Mouse (Mus musculus) liver (tissue): ENCODE measurements around the gene Lrp3.

Experiments used
- DNase-seq: peaks from one replicate; pipeline ENCODE4 v3.0.0-alpha.2; 2020; ENCODE audit warnings: mixed read lengths

Lrp3 gene

DNA sequence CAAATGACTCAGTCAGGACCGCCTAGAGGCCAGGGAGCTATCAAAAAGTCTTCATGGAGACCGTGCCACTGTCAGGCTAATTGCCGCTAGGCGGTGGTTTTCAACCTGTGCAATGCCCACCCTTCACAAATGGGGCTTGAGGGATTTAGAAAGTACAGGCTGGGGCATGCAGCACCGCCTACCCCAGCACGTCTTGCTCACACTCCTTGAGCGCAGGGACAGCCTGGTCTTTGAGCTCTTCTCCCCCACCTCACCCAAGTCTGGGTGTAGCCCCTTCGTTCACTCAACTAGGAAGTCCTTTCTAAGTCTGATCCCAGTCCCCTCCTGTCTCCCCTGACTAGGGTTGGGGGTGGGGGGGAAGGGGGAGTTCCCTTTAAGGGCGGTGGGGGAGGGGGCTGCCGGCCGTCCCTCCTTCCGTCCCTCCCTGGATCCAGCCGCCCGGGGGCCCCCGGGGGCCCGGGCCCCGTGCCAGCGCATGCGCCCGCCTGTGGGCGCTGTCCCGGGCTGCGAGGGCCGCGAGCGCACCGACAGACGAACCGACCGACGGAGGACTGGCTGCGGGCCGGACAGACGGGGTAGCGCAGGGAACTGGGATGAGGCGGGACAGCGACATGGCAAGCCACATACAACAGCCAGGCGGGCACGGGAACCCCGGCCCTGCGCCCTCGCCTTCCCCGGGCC is 29.3 kb downstream of the Lrp3 start, which contains the start of gene Slc7a10:
Slc7a10 (plus strand) TSS at position 497 of the 681 bp plus-strand sequence.
- no peak for DNase-seq

DNA sequence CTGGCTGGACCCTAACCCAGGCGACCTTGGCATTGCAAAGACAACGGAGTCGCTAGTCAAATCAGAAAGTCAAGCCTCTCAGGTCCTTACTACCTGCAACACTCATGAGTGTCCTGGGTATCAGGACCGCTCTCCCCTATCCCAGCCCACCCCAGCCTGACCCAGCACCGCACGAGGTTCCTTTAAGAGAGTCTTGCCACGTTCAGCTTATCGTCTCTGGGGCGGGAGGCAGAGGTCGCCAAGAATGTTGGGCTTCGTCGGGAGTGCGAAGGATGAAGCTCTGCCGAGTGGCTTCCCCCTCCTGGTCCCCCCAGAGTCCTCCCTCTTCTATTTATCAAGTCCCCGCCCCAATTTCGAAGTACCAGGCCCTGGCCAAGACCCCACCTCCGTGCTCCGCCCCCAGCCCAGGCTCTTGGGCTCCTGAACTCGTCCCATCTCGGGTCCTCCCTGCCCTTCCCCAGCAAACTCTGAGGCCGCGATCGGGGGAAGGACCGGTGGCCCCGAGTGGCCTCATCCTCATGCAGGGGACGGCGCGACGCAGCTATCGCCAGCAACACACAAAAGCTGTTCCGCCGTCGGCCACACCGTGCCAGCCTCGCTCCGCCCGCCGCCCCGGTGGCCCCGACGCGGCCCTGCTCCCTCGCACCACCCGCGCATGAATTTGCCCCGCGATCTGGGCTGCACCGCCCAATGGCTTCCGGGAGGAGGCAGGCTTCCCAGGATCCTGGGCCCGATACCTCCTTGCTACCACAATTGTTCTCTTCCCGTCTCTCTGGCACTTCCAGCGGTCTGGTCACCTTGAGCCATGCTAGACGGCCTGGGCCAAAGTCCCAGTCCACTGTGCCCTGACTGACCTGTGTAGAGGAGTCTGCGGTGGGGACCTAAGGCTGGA is 30.2 kb downstream of the Lrp3 start:
- DNase-seq, result no peak

DNA sequence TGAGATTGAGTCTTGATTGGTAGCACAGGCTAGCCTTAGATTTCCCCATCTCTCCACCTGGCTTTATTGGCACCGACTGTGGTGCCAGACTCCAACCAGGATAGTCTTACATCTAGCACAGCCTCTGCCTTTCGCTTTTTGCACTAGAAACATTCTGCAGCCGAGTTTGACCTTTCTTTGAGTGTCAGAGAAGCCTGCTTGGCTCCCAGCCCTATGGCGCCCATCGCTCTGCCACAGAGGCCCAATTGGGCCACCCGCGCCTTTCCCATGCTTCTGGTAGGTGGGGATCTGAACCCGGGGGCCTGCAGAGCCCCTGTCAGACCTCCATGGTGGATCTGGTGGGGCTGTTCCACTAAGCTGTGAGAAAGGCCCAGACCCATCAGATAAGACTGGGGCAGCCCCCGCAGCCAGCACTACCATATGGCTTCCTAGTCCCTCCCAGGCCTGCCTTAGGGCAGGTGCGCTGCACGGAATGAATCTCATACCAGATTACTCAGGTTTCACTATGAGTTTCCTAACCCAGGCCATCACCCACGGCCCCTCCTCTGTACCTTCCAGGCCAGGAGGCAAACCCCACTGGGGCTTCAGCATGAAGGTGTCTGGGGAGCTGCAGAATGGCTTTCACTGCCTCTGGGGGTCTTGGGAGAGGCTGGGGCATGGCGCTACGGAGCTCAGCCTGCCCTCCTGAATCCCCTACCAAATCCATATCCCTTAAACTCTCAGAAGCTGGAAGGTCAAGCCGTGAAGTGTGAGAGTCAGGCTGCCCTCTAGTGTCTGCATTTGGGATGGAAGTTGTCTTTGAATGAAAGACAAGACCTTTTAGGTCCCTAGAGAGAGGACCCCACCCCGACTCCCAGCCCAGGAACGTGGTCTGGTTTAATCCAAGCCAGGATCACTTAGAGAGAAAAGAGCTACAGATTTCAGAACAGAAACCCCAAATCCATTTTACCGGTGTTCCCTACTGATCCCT is 38.6 kb downstream of the Lrp3 start:
- DNase-seq, result peak; percentile 25

DNA sequence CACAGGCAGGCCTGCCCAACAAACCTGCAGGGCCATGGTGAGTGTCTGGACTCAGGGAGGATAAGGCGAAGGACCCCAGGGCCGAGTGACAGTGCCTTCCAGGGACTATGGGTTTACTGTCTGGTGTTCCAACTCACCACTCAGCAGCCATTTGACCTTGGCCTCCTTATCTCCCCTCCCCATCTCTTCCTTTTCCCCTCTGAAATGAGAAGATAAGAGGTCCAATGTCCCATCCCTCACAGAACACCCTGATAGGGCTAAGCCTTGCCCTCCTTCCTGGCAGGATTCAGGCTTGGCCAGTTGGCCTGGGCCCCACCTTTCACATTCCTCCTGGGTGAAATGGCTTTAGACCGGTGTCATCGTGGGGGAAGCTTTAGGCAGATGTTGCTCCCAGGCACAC is 39.8 kb downstream of the Lrp3 start:
- DNase-seq, result no peak

DNA sequence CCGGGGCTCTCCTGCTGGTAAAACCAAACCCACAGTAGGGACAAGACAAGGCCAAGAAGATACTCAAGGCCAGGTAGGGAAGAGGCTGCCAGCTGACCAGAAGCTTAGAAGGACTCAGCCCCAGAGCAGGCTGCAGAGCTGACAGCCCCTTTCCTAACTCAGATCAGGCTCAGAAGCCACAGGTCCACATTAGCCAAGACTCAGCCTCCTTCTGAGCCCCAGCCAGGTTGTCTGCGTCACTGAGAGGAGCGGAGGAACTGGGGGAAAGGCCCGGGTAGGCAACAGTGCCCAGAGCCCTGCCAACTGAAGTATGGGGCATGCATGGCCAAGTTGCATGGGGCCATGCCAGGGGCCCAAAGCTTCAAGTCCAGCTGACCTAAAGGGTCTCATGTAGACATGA is 42.8 kb downstream of the Lrp3 start:
- no peak for DNase-seq

DNA sequence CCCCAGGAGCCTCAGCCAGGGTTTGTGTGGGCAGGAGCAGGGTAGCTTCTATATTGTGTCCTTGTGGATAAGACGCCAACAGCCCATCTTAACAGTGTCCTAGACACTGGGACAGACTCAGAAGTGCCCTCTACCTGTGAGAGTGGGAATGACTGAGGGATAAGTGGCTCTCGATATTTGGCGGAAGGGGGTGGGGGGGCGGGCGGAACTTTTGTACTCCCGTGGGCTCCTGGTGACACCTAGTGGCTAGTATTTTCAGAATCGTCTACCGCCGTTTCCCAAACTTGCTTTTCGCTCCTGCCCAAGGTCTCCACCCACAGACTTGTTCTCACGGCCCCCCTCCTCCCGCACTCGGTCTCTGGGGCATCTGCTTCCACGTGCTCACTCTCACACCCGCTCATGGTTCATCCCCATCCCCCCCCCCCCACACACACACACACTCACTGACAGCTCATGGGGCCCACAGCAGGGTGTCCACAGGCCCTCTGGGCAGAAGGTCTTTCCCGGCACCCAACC is 43.4 kb downstream of the Lrp3 start:
- peak; percentile 72 for DNase-seq

DNA sequence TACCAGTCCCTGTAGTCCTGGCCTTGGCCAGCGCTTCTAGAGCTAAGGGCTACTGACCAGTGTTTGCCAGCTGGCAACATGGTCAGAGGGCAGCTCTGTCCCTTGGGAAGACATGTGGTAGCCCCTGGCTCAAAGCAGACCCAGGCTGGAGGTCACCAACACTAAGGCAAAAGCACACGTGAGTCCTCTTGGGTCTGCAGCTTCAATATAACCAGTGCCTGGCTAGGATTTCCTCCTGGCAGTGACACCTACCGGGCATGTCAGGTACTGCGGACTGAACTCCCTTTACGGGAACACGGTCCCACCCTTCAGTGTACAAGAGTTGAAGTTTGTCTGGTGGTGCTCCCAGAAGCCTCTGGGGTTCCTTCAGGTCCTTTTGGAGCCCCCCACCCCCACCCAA is 46.0 kb downstream of the Lrp3 start:
- peak; percentile 81 for DNase-seq

DNA sequence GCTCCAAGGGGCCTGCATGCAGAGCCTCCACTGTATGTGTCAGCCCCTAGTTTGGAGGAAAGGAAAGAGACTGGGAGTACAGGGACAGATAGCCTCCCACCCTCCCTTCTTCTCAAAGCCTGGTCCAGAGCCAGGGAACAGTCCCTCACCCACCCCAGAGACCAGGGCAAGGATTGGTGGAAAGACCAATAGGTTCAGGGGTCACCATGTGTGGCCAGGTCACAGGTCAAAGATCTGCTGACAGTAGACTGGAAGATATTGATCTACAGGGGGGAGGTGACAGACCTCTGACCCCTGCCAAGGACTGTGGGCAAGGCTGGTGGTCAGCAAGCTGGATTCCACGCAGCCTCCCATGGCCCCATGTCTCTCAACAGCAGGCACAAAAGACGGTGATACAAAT is 47.4 kb downstream of the Lrp3 start:
- peak; percentile 51 for DNase-seq

DNA sequence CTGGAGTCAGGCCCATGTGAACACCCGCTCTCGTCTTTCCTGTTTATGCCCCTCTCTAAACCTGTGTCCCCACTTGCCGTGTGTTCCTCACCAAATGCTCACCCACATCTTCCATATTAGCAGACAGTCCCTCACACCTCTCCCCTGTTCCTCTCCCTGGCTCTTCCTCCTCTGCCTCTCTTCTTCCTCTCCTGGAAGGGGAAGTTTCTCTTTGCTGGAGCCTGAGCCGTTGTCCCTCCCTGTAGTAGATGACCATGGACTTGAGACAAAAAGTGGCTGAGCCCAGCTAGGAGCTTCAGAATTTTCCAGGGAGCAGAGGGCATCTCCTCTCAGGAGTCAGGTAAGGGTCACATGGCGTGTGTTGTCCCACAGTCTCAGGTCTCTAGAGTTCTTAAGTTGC is 48.3 kb downstream of the Lrp3 start:
- no peak for DNase-seq

DNA sequence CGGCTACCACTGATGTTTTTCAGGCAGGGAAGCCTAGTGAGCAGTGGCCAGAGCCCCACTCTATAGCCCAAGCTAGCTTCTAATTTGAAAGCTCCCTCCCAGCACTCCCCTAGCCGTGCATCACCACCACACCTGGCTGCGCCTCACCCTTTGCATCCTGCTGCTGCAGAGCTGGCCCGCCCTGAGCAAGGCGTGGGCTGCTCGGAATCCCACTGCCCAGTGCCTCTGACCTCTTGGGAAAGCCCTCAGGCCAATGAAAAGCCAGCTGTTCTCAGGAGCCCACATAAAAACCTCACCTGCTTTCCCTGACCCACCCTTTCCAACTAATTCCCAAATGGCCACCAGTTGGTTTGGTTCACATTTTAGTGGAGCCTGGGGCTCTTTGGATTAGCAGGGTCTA is 51.2 kb downstream of the Lrp3 start:
- no peak for DNase-seq

DNA sequence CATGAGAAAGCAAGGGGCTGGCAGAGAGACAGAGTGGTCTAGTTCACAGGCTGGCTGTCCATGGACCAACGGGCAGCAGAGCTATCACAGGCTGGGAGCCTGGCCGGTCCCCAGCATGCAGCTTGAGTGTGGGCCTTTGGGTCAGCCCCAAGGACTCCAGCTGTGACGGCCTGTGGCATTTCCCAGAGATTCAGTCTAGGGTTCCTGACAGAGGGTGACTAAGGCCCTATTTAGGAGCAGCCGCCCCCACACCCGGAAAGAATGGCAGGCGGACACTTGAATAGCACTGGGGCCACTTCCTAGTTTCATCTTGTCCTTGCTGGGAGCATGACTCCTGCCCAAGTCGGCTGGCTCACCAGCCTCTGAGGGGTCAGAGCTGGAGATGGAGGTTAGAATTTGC is 51.7 kb downstream of the Lrp3 start:
- DNase-seq, result no peak

DNA sequence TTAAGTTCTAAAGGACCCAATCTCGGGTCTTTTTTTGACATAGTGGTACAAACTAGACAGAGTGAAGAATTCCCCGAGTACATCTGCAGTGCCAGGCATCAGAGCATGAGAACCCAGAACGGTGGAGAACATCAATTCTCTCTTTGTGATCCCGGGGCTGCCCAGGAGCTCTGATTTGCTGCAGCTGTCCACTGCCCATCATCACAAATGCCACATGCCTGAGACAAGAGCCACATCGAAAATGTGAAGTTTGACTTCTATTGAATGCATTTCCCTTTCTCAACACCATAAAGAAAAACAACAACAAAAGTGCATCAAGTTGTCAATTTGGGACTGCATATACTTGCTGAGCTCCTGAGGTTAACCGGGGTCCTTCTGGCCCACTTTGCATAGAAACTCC is 52.9 kb downstream of the Lrp3 start:
- no peak for DNase-seq

DNA sequence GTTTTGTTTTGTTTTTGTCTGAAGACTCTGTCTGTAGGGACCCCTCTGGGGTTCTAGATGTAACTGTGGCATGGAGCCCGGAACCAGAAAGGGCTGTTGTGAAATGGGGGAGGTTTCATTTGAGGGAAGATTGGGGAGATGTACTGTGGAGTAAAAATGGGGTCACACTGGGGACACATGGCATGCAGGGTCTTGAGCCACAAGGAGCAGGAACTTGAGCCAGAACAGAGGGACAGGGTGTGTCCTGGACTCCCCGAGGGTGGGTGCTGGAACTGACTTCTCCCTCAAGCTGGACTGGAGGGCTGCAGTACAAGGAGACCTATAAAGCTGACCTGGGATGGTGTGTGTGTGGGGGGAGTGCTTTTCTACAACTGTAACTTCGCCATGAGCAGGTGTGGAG is 57.8 kb downstream of the Lrp3 start:
- no peak for DNase-seq

DNA sequence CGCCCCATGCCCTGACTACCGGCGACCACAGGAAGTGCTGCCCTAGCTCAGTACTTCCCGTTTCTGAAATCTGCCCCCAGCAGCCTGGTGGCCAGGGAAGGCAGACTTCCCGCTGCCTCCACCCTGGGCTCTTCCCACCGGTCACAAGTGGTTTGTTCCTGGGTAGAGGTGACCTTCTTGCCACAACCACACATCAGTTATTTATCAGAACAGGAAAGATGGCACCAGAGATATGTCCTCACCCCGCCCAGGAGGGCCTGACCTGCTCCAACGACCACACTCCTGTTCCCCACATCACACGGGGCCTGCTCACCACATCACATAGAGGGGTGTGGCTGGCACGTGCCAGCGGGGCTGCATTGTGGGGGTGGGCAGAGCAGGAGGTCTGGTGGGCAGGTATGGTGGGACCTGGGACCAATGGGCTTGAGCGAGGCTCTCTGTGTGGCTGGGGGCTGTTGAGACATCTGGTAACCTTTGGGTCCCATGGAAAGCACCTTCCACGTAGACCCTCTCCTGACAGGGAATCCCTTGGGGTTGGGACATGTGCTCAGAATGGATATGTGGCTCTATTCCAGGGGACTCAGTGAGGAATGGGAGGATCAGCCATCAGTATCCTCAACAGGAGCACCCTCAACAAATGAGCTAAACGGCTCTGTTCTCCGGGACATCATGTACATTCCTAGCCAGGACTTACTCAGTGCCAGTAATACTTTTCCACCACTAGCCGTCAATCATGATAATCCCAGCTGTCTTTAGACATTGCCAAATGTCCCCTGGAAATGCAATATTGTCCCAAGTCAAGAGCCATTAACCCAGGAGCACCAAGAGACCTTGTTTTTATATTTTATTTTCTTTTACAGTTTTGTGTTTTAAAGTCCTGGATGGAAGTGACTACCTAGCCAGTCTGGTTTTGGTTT is 58.5 kb downstream of the Lrp3 start:
- no peak for DNase-seq

DNA sequence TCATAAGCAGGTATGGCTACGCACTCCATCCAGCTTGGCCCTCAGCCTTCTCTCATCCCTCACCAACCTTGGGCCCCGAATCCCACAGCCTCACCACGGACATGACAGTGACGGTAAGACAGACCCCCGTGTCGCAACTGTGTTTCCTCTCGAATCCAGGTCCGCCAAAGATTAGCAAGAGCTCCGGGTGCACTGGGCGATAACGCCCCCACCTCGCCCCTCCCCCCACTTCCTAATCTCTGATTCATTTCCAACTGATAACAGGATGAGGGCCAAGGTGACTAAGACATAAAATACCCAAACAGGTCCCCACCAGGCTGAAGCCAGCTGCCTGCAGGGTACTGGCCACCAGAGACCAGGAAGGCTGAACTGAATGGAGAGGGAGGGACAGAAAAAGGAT is 60.8 kb downstream of the Lrp3 start:
- DNase-seq, result peak; percentile 31

DNA sequence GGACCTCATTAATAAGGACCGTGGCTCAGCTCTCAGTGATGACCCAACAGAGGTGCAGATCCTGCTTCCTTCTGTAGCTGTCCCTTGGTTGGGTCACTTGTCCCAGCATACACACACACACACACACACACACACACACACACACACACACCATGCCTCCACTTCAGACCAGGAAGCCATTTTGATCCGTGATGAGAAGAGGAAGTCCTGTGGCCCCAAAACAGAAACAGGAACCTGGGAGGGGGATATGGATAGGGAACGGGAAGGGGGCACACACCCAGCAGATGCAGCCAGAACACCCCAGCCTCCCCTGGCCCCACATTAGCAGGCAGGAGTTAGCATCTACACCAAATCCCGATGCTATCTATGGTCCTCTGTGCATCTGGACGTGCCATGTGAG is 64.4 kb downstream of the Lrp3 start:
- no peak for DNase-seq
